Mouse (Mus musculus): ENCODE measurements around the gene Lsm6. TPM values are rescaled to one million over a fixed set of nuclear protein-coding genes. Genes with fewer than 3 reads are reported as not detected.

Gene Lsm6
- polyA plus RNA-seq, 1 experiment: 79.3 TPM

- Histone ChIP-seq H3K4me1 (ENCODE audit: control insufficient read depth, insufficient read depth, low read length) (no peaks in the 10 kb centered on the region), H3K27ac (ENCODE audit: insufficient read depth, low read length) (no peak overlapping the region), H3K9me3 (replicated peaks; ENCODE audit: control insufficient read depth, insufficient read depth, low read length, poor library complexity, severe bottlenecking) (no peaks in the 10 kb centered on the region), H3K27me3 (ENCODE audit: control insufficient read depth, insufficient read depth, low read length, poor library complexity, severe bottlenecking) (no peaks in the 10 kb centered on the region), H3K4me3 (ENCODE audit: low read depth, low read length) (no peak overlapping the region), H3K9ac (ENCODE audit: low read depth, poor library complexity, severe bottlenecking) (no peak overlapping the region), H3K36me3 (ENCODE audit: control insufficient read depth, insufficient read depth, low read length, poor library complexity, severe bottlenecking) (peaks cover 58% of the 10 kb centered on the region)
- TF ChIP-seq EP300 (IDR thresholded peaks at IDR 0.05; ENCODE audit: insufficient read depth, low read depth, low read length) (no peak), CTCF (IDR thresholded peaks at IDR 0.05; ENCODE audit: low read depth, low read length) (no peak), POLR2A (IDR thresholded peaks at IDR 0.05; ENCODE audit: insufficient read depth, low read length) (no peak)
These were observed 10.7 kb downstream of the Lsm6 start for GRCm38 (mm10) chr8:78810207-78810675.

GRCm38 (mm10) chr8:78809454-78810206 is 11.3 kb downstream of the Lsm6 start:
- Histone ChIP-seq H3K27me3 (ENCODE audit: control insufficient read depth, insufficient read depth, low read length, poor library complexity, severe bottlenecking) (no peaks in the 10 kb centered on the region), H3K9me3 (replicated peaks; ENCODE audit: control insufficient read depth, insufficient read depth, low read length, poor library complexity, severe bottlenecking) (no peaks in the 10 kb centered on the region), H3K9ac (ENCODE audit: low read depth, poor library complexity, severe bottlenecking) (no peak overlapping the region), H3K4me1 (ENCODE audit: control insufficient read depth, insufficient read depth, low read length) (no peaks in the 10 kb centered on the region), H3K4me3 (ENCODE audit: low read depth, low read length) (no peak overlapping the region), H3K27ac (ENCODE audit: insufficient read depth, low read length) (no peak overlapping the region), H3K36me3 (ENCODE audit: control insufficient read depth, insufficient read depth, low read length, poor library complexity, severe bottlenecking) (peaks cover 63% of the 10 kb centered on the region)
- TF ChIP-seq CTCF (IDR thresholded peaks at IDR 0.05; ENCODE audit: low read depth, low read length): no peak
- TF ChIP-seq EP300 (IDR thresholded peaks at IDR 0.05; ENCODE audit: insufficient read depth, low read depth, low read length): no peak
- TF ChIP-seq POLR2A (IDR thresholded peaks at IDR 0.05; ENCODE audit: insufficient read depth, low read length): no peak

- H3K9me3 ChIP-seq (replicated peaks; ENCODE audit: control insufficient read depth, insufficient read depth, low read length, poor library complexity, severe bottlenecking): no peaks in the 10 kb centered on the region
- H3K27me3 ChIP-seq (ENCODE audit: control insufficient read depth, insufficient read depth, low read length, poor library complexity, severe bottlenecking): no peaks in the 10 kb centered on the region
- TF ChIP-seq POLR2A (IDR thresholded peaks at IDR 0.05; ENCODE audit: insufficient read depth, low read length): no peak
- no peak overlapping the region for H3K4me3 ChIP-seq (ENCODE audit: low read depth, low read length)
- peaks cover 63% of the 10 kb centered on the region for H3K36me3 ChIP-seq (ENCODE audit: control insufficient read depth, insufficient read depth, low read length, poor library complexity, severe bottlenecking)
- H3K9ac ChIP-seq (ENCODE audit: low read depth, poor library complexity, severe bottlenecking): no peak overlapping the region
- H3K4me1 ChIP-seq (ENCODE audit: control insufficient read depth, insufficient read depth, low read length): no peaks in the 10 kb centered on the region
- H3K27ac ChIP-seq (ENCODE audit: insufficient read depth, low read length): no peak overlapping the region
These were observed 12.1 kb downstream of the Lsm6 start for GRCm38 (mm10) chr8:78808888-78809287.

- H3K36me3 ChIP-seq (ENCODE audit: control insufficient read depth, insufficient read depth, low read length, poor library complexity, severe bottlenecking): peaks cover 63% of the 10 kb centered on the region
- H3K4me1 ChIP-seq (ENCODE audit: control insufficient read depth, insufficient read depth, low read length): no peaks in the 10 kb centered on the region
- no peaks in the 10 kb centered on the region for H3K27me3 ChIP-seq (ENCODE audit: control insufficient read depth, insufficient read depth, low read length, poor library complexity, severe bottlenecking)
- no peak overlapping the region for H3K9ac ChIP-seq (ENCODE audit: low read depth, poor library complexity, severe bottlenecking)
- no peaks in the 10 kb centered on the region for H3K9me3 ChIP-seq (replicated peaks; ENCODE audit: control insufficient read depth, insufficient read depth, low read length, poor library complexity, severe bottlenecking)
- no peak overlapping the region for H3K27ac ChIP-seq (ENCODE audit: insufficient read depth, low read length)
- TF ChIP-seq CTCF (IDR thresholded peaks at IDR 0.05; ENCODE audit: low read depth, low read length): no peak
- TF ChIP-seq POLR2A (IDR thresholded peaks at IDR 0.05; ENCODE audit: insufficient read depth, low read length): no peak
- TF ChIP-seq EP300 (IDR thresholded peaks at IDR 0.05; ENCODE audit: insufficient read depth, low read depth, low read length): no peak
- no peak overlapping the region for H3K4me3 ChIP-seq (ENCODE audit: low read depth, low read length)
These were observed 12.5 kb downstream of the Lsm6 start for GRCm38 (mm10) chr8:78808439-78808838.

DNA sequence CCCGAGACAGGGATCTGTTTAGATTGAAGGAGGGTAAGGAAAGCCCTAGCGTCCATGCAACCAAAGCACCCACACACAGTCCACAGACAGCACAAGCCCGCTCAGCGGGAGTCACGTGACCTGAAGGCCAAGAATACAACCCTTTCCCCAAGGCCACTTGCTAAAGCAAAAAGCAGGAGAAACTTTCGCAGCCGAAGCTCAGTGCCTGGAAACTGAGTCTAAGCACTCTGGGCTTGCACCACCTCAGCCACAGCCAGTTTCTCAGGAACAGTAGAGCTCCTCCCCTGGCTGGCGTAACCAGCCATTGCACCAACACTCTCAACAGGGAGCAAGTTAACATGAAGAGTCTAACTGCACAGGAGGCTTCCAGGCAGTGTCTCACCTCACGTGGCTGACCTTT is 13.7 kb downstream of the Lsm6 start:
- Histone ChIP-seq H3K4me3 (ENCODE audit: low read depth, low read length) (no peak overlapping the region), H3K9ac (ENCODE audit: low read depth, poor library complexity, severe bottlenecking) (no peak overlapping the region), H3K27ac (ENCODE audit: insufficient read depth, low read length) (no peak overlapping the region), H3K4me1 (ENCODE audit: control insufficient read depth, insufficient read depth, low read length) (no peaks in the 10 kb centered on the region), H3K9me3 (replicated peaks; ENCODE audit: control insufficient read depth, insufficient read depth, low read length, poor library complexity, severe bottlenecking) (no peaks in the 10 kb centered on the region), H3K36me3 (ENCODE audit: control insufficient read depth, insufficient read depth, low read length, poor library complexity, severe bottlenecking) (peaks cover 61% of the 10 kb centered on the region), H3K27me3 (ENCODE audit: control insufficient read depth, insufficient read depth, low read length, poor library complexity, severe bottlenecking) (no peaks in the 10 kb centered on the region)
- TF ChIP-seq EP300 (IDR thresholded peaks at IDR 0.05; ENCODE audit: insufficient read depth, low read depth, low read length) (no peak), CTCF (IDR thresholded peaks at IDR 0.05; ENCODE audit: low read depth, low read length) (no peak), POLR2A (IDR thresholded peaks at IDR 0.05; ENCODE audit: insufficient read depth, low read length) (no peak)

- no peaks in the 10 kb centered on the region for H3K27me3 ChIP-seq (ENCODE audit: control insufficient read depth, insufficient read depth, low read length, poor library complexity, severe bottlenecking)
- no peaks in the 10 kb centered on the region for H3K4me1 ChIP-seq (ENCODE audit: control insufficient read depth, insufficient read depth, low read length)
- TF ChIP-seq CTCF (IDR thresholded peaks at IDR 0.05; ENCODE audit: low read depth, low read length): no peak
- no peak for TF ChIP-seq EP300 (IDR thresholded peaks at IDR 0.05; ENCODE audit: insufficient read depth, low read depth, low read length)
- no peak for TF ChIP-seq POLR2A (IDR thresholded peaks at IDR 0.05; ENCODE audit: insufficient read depth, low read length)
- no peaks in the 10 kb centered on the region for H3K9me3 ChIP-seq (replicated peaks; ENCODE audit: control insufficient read depth, insufficient read depth, low read length, poor library complexity, severe bottlenecking)
- H3K27ac ChIP-seq (ENCODE audit: insufficient read depth, low read length): no peak overlapping the region
- peaks cover 48% of the 10 kb centered on the region for H3K36me3 ChIP-seq (ENCODE audit: control insufficient read depth, insufficient read depth, low read length, poor library complexity, severe bottlenecking)
- no peak overlapping the region for H3K4me3 ChIP-seq (ENCODE audit: low read depth, low read length)
- H3K9ac ChIP-seq (ENCODE audit: low read depth, poor library complexity, severe bottlenecking): no peak overlapping the region
These were observed 14.9 kb downstream of the Lsm6 start for GRCm38 (mm10) chr8:78806006-78806405.

Measured in ES-Bruce4 (cell line).